Mouse (Mus musculus) C2C12 (cell line): ENCODE measurements around the gene Tomm20. TPM values are rescaled to one million over a fixed set of nuclear protein-coding genes. Genes with fewer than 3 reads are reported as not detected.
"Not testable (repeated sequence)": the region's sequence is repeated elsewhere in the genome, so short reads cannot be mapped to it uniquely, and the experiment has no call there.

Source experiments
- H3K27me3 ChIP-seq: one replicate; pipeline ENCODE4 v1.6.1; 2011; ENCODE audit not compliant: control insufficient read depth, insufficient read depth, insufficient read length
- H3K36me3 ChIP-seq: one replicate; pipeline ENCODE4 v1.6.1; 2011; ENCODE audit not compliant: control insufficient read depth, insufficient read depth
- H3K4me3 ChIP-seq: one replicate; pipeline ENCODE4 v1.5.1; 2011; ENCODE audit warnings: mild to moderate bottlenecking, control low read depth; ENCODE audit not compliant: poor library complexity, insufficient read depth, severe bottlenecking
- H3K79me2 ChIP-seq: one replicate; pipeline ENCODE4 v1.6.1; 2011; ENCODE audit not compliant: control insufficient read depth, insufficient read depth
- H3K79me3 ChIP-seq: one replicate; pipeline ENCODE4 v1.6.1; 2011; ENCODE audit warnings: low read depth, control low read depth
- H3ac ChIP-seq: one replicate; pipeline ENCODE3; 2011; ENCODE audit warnings: low read depth; ENCODE audit not compliant: control insufficient read depth, insufficient read length
- CEBPB ChIP-seq: IDR thresholded peaks from one replicate; pipeline ENCODE4 v1.6.1; 2011; ENCODE audit warnings: low read depth, mild to moderate bottlenecking, control low read depth, moderate library complexity
- CTCF ChIP-seq: IDR thresholded peaks from one replicate; pipeline ENCODE4 v1.5.1; 2011; ENCODE audit not compliant: control insufficient read depth, insufficient read depth, insufficient read length
- FOSL1 ChIP-seq: IDR thresholded peaks from one replicate; pipeline ENCODE4 v1.8.0; 2011; ENCODE audit warnings: mild to moderate bottlenecking, low read length; ENCODE audit not compliant: poor library complexity, insufficient read depth, severe bottlenecking
- MAX ChIP-seq: IDR thresholded peaks from one replicate; pipeline ENCODE4 v1.6.1; 2011; ENCODE audit warnings: mild to moderate bottlenecking, control low read depth
- MYOD1 ChIP-seq: IDR thresholded peaks from one replicate; pipeline ENCODE4 v1.6.1; 2011; ENCODE audit warnings: low read depth; ENCODE audit not compliant: control insufficient read depth, insufficient read length
- MYOG ChIP-seq: IDR thresholded peaks from one replicate; pipeline ENCODE4 v1.6.1; 2011; ENCODE audit not compliant: control insufficient read depth, insufficient read length; ENCODE audit errors: extremely low read depth
- USF1 ChIP-seq: IDR thresholded peaks from one replicate; pipeline ENCODE4 v1.6.1; 2011; ENCODE audit warnings: low read depth, mild to moderate bottlenecking, control low read depth, moderate library complexity
- polyA plus RNA-seq: library from polyadenylated mRNA; unstranded; fragments of >200 nt; fragmentation: generic; extraction: Trizol; gene quantifications from one replicate; pipeline ENCODE4 v1.2.1, GENCODE M21; 2012; ENCODE audit warnings: missing spikeins

Gene Tomm20
- polyA plus RNA-seq, 1 experiment: 255 TPM

- Histone ChIP-seq H3K27me3 (no peaks in the 10 kb centered on the region), H3K79me2 (no peaks in the 10 kb centered on the region), H3ac (no peak overlapping the region), H3K4me3 (no peak overlapping the region), H3K36me3 (no peaks in the 10 kb centered on the region), H3K79me3 (no peaks in the 10 kb centered on the region)
- TF ChIP-seq MYOG: no peak
These were observed 34.4 kb upstream of the Tomm20 start for GRCm38 (mm10) chr8:126980046-126980445.

- Histone ChIP-seq H3K4me3 (no peak overlapping the region), H3K79me2 (no peaks in the 10 kb centered on the region), H3K36me3 (no peaks in the 10 kb centered on the region), H3K27me3 (no peaks in the 10 kb centered on the region), H3ac (no peak overlapping the region), H3K79me3 (no peaks in the 10 kb centered on the region)
- TF ChIP-seq FOSL1 (no peak), MAX (no peak), MYOD1 (no peak), USF1 (no peak), MYOG (no peak), CTCF (no peak), CEBPB (no peak)
These were observed 33.7 kb upstream of the Tomm20 start for GRCm38 (mm10) chr8:126979091-126979920.

- H3K36me3 ChIP-seq, H3K4me3 ChIP-seq, H3K79me2 ChIP-seq, H3K79me3 ChIP-seq, H3ac ChIP-seq, H3K27me3 ChIP-seq: not testable (repeated sequence)
These were observed 32.9 kb upstream of the Tomm20 start for GRCm38 (mm10) chr8:126978535-126978934.

- Histone ChIP-seq H3K27me3 (no peaks in the 10 kb centered on the region), H3ac (no peak overlapping the region), H3K79me3 (no peaks in the 10 kb centered on the region), H3K4me3 (no peak overlapping the region), H3K79me2 (no peaks in the 10 kb centered on the region), H3K36me3 (no peaks in the 10 kb centered on the region)
- TF ChIP-seq FOSL1 (no peak), MYOD1 (no peak), USF1 (no peak), MAX (no peak), CTCF (no peak), CEBPB (no peak), MYOG (no peak)
These were observed 32.4 kb upstream of the Tomm20 start for GRCm38 (mm10) chr8:126978028-126978427.

- H3K79me3 ChIP-seq: no peaks in the 10 kb centered on the region
- no peaks in the 10 kb centered on the region for H3K27me3 ChIP-seq
- H3K79me2 ChIP-seq: no peaks in the 10 kb centered on the region
- H3K4me3 ChIP-seq: no peak overlapping the region
- no peaks in the 10 kb centered on the region for H3K36me3 ChIP-seq
- TF ChIP-seq MYOD1: no peak
- TF ChIP-seq MAX: no peak
- TF ChIP-seq MYOG: no peak
- no peak for TF ChIP-seq USF1
- TF ChIP-seq CTCF: no peak
- TF ChIP-seq FOSL1: no peak
- no peak for TF ChIP-seq CEBPB
- no peak overlapping the region for H3ac ChIP-seq
These were observed 31.1 kb upstream of the Tomm20 start for GRCm38 (mm10) chr8:126976608-126977348.

- Histone ChIP-seq H3K27me3 (no peaks in the 10 kb centered on the region), H3K79me3 (no peaks in the 10 kb centered on the region), H3K36me3 (no peaks in the 10 kb centered on the region), H3K4me3 (no peak overlapping the region), H3ac (no peak overlapping the region), H3K79me2 (peaks cover 3% of the 10 kb centered on the region)
- TF ChIP-seq CTCF (no peak), CEBPB (no peak)
These were observed 30.1 kb upstream of the Tomm20 start for GRCm38 (mm10) chr8:126975706-126976105.
